Mouse (Mus musculus) C2C12 (cell line): ENCODE data around the gene Zfp61. TPM values are rescaled to one million over a fixed set of nuclear protein-coding genes. Genes with fewer than 3 reads are reported as not detected.

Source experiments
- H3K27me3 ChIP-seq: one replicate; pipeline ENCODE4 v1.6.1; 2011; ENCODE audit not compliant: control insufficient read depth, insufficient read depth, insufficient read length
- H3K36me3 ChIP-seq: one replicate; pipeline ENCODE4 v1.6.1; 2011; ENCODE audit not compliant: control insufficient read depth, insufficient read depth
- H3K4me3 ChIP-seq: one replicate; pipeline ENCODE4 v1.5.1; 2011; ENCODE audit warnings: mild to moderate bottlenecking, control low read depth; ENCODE audit not compliant: poor library complexity, insufficient read depth, severe bottlenecking
- H3K79me2 ChIP-seq: one replicate; pipeline ENCODE4 v1.6.1; 2011; ENCODE audit not compliant: control insufficient read depth, insufficient read depth
- H3K79me3 ChIP-seq: one replicate; pipeline ENCODE4 v1.6.1; 2011; ENCODE audit warnings: low read depth, control low read depth
- H3ac ChIP-seq: one replicate; pipeline ENCODE3; 2011; ENCODE audit warnings: low read depth; ENCODE audit not compliant: control insufficient read depth, insufficient read length
- CEBPB ChIP-seq: IDR thresholded peaks from one replicate; pipeline ENCODE4 v1.6.1; 2011; ENCODE audit warnings: low read depth, mild to moderate bottlenecking, control low read depth, moderate library complexity
- CTCF ChIP-seq: IDR thresholded peaks from one replicate; pipeline ENCODE4 v1.5.1; 2011; ENCODE audit not compliant: control insufficient read depth, insufficient read depth, insufficient read length
- FOSL1 ChIP-seq: IDR thresholded peaks from one replicate; pipeline ENCODE4 v1.8.0; 2011; ENCODE audit warnings: mild to moderate bottlenecking, low read length; ENCODE audit not compliant: poor library complexity, insufficient read depth, severe bottlenecking
- MAX ChIP-seq: IDR thresholded peaks from one replicate; pipeline ENCODE4 v1.6.1; 2011; ENCODE audit warnings: mild to moderate bottlenecking, control low read depth
- MYOD1 ChIP-seq: IDR thresholded peaks from one replicate; pipeline ENCODE4 v1.6.1; 2011; ENCODE audit warnings: low read depth; ENCODE audit not compliant: control insufficient read depth, insufficient read length
- MYOG ChIP-seq: IDR thresholded peaks from one replicate; pipeline ENCODE4 v1.6.1; 2011; ENCODE audit not compliant: control insufficient read depth, insufficient read length; ENCODE audit errors: extremely low read depth
- USF1 ChIP-seq: IDR thresholded peaks from one replicate; pipeline ENCODE4 v1.6.1; 2011; ENCODE audit warnings: low read depth, mild to moderate bottlenecking, control low read depth, moderate library complexity
- polyA plus RNA-seq: library from polyadenylated mRNA; unstranded; fragments of >200 nt; fragmentation: generic; extraction: Trizol; gene quantifications from one replicate; pipeline ENCODE4 v1.2.1, GENCODE M21; 2012; ENCODE audit warnings: missing spikeins

The Zfp61 gene
- polyA plus RNA-seq, 1 experiment: 8.8 TPM

DNA sequence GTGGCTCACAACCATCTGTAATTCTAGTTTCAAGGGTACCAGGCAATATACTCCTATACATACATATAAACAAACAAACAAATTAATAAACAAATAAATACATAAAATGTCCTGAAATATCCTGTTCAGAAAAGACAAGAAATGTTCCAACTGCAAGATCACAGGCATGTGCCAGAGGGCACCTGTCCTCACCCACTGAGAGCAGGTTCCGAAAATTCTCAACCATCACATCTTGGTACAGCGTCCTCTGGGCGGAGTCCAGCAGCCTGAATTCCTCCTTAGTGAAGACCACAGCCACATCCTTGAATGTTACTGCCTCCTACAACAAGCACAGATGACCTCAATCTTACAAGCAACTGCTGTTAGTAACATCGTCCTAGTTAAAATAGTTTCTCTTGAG, 6.3 kb downstream of the Zfp61 start:
- Histone ChIP-seq H3K4me3 (no peak overlapping the region), H3K79me3 (no peaks in the 10 kb centered on the region), H3K36me3 (peaks cover 9% of the 10 kb centered on the region), H3K79me2 (no peaks in the 10 kb centered on the region), H3ac (no peak overlapping the region), H3K27me3 (no peaks in the 10 kb centered on the region)
- no peak for TF ChIP-seq FOSL1
- TF ChIP-seq USF1: no peak
- no peak for TF ChIP-seq MYOD1
- TF ChIP-seq CTCF: no peak
- TF ChIP-seq CEBPB: no peak
- no peak for TF ChIP-seq MYOG
- no peak for TF ChIP-seq MAX

DNA sequence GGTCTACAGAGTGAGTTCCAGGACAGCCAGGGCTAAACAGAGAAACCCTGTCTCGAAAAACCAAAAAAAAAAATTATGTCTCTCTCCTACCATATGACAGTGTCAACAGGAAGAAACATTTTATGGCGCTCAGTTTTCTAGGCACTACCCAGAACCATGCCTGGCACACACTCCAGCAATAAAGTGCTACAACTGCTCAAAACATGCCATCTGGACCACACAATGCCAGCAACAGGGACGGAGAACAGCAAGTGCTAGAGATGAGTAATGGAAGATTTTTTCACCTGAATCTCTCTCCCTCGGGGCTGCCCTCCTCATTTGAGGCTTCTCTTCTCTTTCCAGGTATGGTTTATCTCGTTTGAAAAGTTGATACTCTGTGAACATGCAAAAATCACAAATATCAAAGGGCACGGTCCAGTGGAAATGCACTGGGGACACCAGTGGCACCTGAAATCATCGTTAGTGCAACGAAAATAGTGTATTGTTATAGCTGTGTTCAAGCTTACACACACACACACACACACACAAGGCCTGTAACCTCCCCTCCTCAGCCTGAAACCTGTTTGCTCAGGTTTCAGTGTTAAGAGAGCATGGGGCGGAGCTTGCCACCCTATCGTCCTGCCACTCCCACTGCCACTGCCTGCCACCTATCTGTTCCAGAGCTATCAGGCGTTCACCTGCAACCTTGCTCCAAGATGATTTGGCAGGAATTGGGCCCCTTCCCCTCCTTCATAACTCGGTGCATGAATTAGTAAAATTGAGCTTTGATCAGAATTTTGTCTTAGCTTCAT, 7.8 kb downstream of the Zfp61 start:
- Histone ChIP-seq H3K4me3 (no peak overlapping the region), H3ac (no peak overlapping the region), H3K79me3 (no peaks in the 10 kb centered on the region), H3K79me2 (no peaks in the 10 kb centered on the region), H3K36me3 (peaks cover 9% of the 10 kb centered on the region), H3K27me3 (no peaks in the 10 kb centered on the region)
- TF ChIP-seq MAX: no peak
- no peak for TF ChIP-seq CEBPB
- no peak for TF ChIP-seq MYOG
- no peak for TF ChIP-seq MYOD1
- TF ChIP-seq USF1: no peak
- TF ChIP-seq CTCF: no peak
- TF ChIP-seq FOSL1: no peak

DNA sequence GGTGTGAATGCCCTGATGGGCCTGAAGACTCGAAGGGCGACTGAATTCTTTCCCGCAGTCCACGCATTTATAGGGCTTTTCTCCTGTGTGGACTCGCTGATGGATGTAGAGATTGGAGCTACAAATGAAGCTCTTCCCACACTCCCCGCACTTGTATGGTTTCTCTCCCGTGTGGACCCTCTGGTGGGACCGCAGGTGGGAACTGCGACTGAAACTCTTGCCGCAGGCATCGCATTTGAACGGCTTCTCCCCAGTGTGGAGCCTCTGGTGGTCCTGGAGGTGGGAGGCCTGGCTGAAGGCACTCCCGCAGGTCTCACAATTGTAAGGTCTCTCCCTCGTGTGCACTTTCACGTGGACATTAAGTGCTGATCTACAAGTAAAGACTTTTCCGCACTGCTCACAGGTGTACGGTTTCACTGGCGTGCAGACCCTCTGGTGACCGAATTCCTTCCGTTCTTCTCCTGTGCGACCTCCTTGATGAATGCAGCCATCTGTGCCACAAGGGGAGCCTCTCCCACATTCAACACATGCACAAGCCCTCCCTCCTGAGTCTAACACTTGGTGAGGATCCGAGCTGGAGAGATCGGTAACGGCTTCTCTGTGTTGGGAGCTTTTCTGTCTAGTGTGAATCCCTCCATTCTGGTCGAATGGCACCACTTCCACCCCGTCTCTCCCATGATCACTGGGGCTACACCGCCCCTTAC, 9.5 kb downstream of the Zfp61 start:
- H3K79me3 ChIP-seq: no peaks in the 10 kb centered on the region
- no peaks in the 10 kb centered on the region for H3K79me2 ChIP-seq
- H3ac ChIP-seq: no peak overlapping the region
- no peaks in the 10 kb centered on the region for H3K27me3 ChIP-seq
- H3K4me3 ChIP-seq: no peak overlapping the region
- no peak for TF ChIP-seq USF1
- peaks cover 9% of the 10 kb centered on the region for H3K36me3 ChIP-seq

DNA sequence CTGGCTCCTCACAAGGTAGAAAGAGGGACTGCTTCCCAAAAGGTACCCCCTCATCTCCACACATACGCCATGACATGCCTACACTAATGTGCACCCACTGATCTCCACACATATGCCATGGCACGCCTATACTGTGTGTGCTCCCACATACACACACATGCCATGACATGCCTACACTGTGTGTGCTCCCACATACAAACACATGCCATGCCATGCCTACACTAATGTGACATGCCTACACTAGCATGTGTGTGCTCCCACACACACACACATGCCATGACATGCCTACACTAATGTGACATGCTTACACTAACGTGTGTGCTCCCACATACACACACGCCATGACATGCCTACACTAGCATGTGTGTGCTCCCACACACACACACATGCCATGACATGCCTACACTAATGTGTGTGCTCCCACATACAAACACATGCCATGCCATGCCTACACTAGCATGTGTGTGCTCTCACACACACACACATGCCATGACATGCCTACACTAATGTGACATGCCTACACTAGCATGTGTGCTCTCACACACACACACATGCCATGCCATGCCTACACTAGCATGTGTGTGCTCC, 10.8 kb downstream of the Zfp61 start:
- Histone ChIP-seq H3K36me3 (peaks cover 4% of the 10 kb centered on the region), H3K79me3 (no peaks in the 10 kb centered on the region), H3K27me3 (no peaks in the 10 kb centered on the region), H3K79me2 (no peaks in the 10 kb centered on the region), H3ac (no peak overlapping the region), H3K4me3 (no peak overlapping the region)
- no peak for TF ChIP-seq MYOD1
- TF ChIP-seq CEBPB: no peak
- TF ChIP-seq MYOG: no peak
- no peak for TF ChIP-seq USF1
- no peak for TF ChIP-seq MAX
- TF ChIP-seq CTCF: no peak
- TF ChIP-seq FOSL1: no peak

DNA sequence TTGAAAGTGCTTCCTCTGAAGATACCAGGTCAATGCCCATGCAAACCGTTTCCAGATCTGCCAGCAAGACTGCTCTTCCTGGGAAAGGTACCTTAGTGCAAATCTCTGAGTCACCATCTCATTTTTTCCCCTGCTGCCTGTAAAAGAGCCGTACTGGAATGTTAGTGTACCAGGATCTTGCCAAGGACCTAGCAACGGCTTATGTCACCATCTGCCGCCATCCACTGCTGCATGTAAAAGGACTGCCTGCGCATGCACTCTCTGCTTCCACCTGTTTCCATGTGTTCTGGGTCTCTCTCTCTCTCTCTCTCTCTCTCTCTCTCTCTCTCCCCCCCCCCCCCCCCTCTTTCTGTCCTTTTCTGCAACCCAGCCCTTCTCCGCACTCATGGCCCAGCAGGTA, 12.5 kb downstream of the Zfp61 start:
- H3K4me3 ChIP-seq: no peak overlapping the region
- no peaks in the 10 kb centered on the region for H3K36me3 ChIP-seq
- peaks cover 3% of the 10 kb centered on the region for H3K27me3 ChIP-seq
- H3K79me3 ChIP-seq: no peaks in the 10 kb centered on the region
- TF ChIP-seq MYOD1 (no peak), MYOG (no peak), USF1 (no peak), MAX (no peak), FOSL1 (no peak), CTCF (no peak), CEBPB (no peak)
- H3K79me2 ChIP-seq: no peaks in the 10 kb centered on the region
- H3ac ChIP-seq: no peak overlapping the region
